Mouse (Mus musculus) myocyte (in vitro differentiated cells): ENCODE measurements around the gene Slc29a4.

Source experiments
- CEBPB ChIP-seq: IDR thresholded peaks from 2 replicates; pipeline ENCODE4 v1.6.1; 2011; ENCODE audit warnings: mild to moderate bottlenecking, moderate library complexity; ENCODE audit not compliant: poor library complexity, insufficient read depth, severe bottlenecking
- E2F4 ChIP-seq: IDR thresholded peaks from one replicate; pipeline ENCODE4 v1.6.1; 2011; ENCODE audit warnings: mild to moderate bottlenecking, control low read depth, moderate library complexity; ENCODE audit not compliant: insufficient read depth
- MAX ChIP-seq: IDR thresholded peaks from one replicate; pipeline ENCODE4 v1.6.1; 2011; ENCODE audit warnings: low read depth, mild to moderate bottlenecking, control low read depth
- MYOD1 ChIP-seq, 3 experiments: IDR thresholded peaks; one replicate each; pipeline ENCODE4 v1.6.1; 2011; ENCODE audit warnings: control low read depth in 2 of 3, low read depth in 2 of 3, mild to moderate bottlenecking in 2 of 3, moderate library complexity in 1 of 3; ENCODE audit not compliant: insufficient read length in 2 of 3, control insufficient read depth in 1 of 3
- MYOG ChIP-seq, 3 experiments: IDR thresholded peaks; one replicate each; pipeline ENCODE4 v1.6.1; 2011; ENCODE audit warnings: control low read depth in 2 of 3, low read depth in 2 of 3, mild to moderate bottlenecking in 2 of 3; ENCODE audit not compliant: insufficient read length in 2 of 3, control insufficient read depth in 1 of 3, insufficient read depth in 1 of 3
- POLR2A ChIP-seq: IDR thresholded peaks from one replicate; pipeline ENCODE4 v1.6.1; 2011; ENCODE audit warnings: low read depth, mild to moderate bottlenecking, control low read depth, moderate library complexity; ENCODE audit not compliant: insufficient read length
- POLR2AphosphoS2 ChIP-seq: IDR thresholded peaks from one replicate; pipeline ENCODE4 v1.6.1; 2011; ENCODE audit warnings: low read depth, control low read depth; ENCODE audit not compliant: insufficient read length
- SRF ChIP-seq: IDR thresholded peaks from one replicate; pipeline ENCODE4 v1.6.1; 2011; ENCODE audit warnings: low read depth; ENCODE audit not compliant: control insufficient read depth, insufficient read length
- TCF12 ChIP-seq: IDR thresholded peaks from one replicate; pipeline ENCODE4 v1.6.1; 2011; ENCODE audit warnings: mild to moderate bottlenecking, control low read depth; ENCODE audit not compliant: poor library complexity, insufficient read depth, severe bottlenecking
- USF1 ChIP-seq: IDR thresholded peaks from one replicate; pipeline ENCODE4 v1.6.1; 2011; ENCODE audit warnings: low read depth, mild to moderate bottlenecking, control low read depth, moderate library complexity

DNA sequence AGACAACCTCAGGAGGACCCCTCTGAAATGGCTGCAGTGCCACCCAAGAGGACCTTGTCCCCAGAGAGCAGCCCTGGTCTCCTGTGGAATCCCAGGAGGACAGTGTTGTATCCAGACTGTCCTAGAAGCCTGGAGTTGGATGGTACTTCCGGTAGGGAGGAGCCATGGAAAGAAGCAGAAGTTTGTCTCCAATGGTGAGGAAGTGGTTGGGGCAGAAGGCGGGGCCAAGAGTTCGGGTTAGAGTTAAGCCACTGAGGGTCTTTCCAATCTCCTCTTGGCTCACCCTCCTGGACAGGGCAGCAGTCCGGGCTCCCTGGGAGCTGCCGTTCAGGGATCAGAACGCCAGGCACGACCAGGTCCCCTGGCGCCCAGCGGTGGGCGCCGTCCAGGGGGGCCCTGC is 72.0 kb downstream of the Slc29a4 start:
- TF ChIP-seq MYOD1 (IDR thresholded peaks at IDR 0.05; ENCODE audit: control insufficient read depth in 1 of 3, insufficient read length in 2 of 3, low read depth in 2 of 3), result no peak
- no peak for TF ChIP-seq POLR2A
- TF ChIP-seq POLR2AphosphoS2, result no peak
- TF ChIP-seq SRF, result no peak
- TF ChIP-seq TCF12, result no peak
- TF ChIP-seq MYOG (IDR thresholded peaks at IDR 0.05; ENCODE audit: control insufficient read depth in 1 of 3, insufficient read depth in 1 of 3, insufficient read length in 2 of 3, low read depth in 2 of 3), result no peak
- TF ChIP-seq CEBPB, result no peak
- TF ChIP-seq E2F4, result no peak
- TF ChIP-seq USF1, result no peak
- no peak for TF ChIP-seq MAX
